Mouse (Mus musculus) erythroblast, embryonic 14.5 days (primary cell): ENCODE measurements around the gene Snta1. TPM values are rescaled to one million over a fixed set of nuclear protein-coding genes. Genes with fewer than 3 reads are reported as not detected.
A peak's percentile ranks its signal among the peaks of the same experiment; 100 is the strongest.

Experiments
- H3K27me3 ChIP-seq: 2 replicates; pipeline ENCODE4 v1.6.1; 2012; ENCODE audit warnings: inconsistent platforms; ENCODE audit not compliant: control insufficient read depth
- H3K36me3 ChIP-seq: 2 replicates; pipeline ENCODE4 v1.6.1; 2012; ENCODE audit warnings: mild to moderate bottlenecking, inconsistent platforms; ENCODE audit not compliant: control insufficient read depth
- H3K4me1 ChIP-seq: 2 replicates; pipeline ENCODE4 v1.6.1; 2012; ENCODE audit warnings: inconsistent platforms; ENCODE audit not compliant: control insufficient read depth
- H3K4me3 ChIP-seq: replicated peaks from 2 replicates; pipeline ENCODE3; 2012; ENCODE audit warnings: moderate library complexity, mild to moderate bottlenecking, inconsistent platforms
- H3K9me3 ChIP-seq: 2 replicates; pipeline ENCODE4 v1.6.1; 2012; ENCODE audit warnings: low read length, inconsistent platforms, mixed read lengths; ENCODE audit not compliant: control insufficient read depth
- GATA1 ChIP-seq: IDR thresholded peaks from 2 replicates; pipeline ENCODE4 v1.6.1; 2012; ENCODE audit warnings: low read length, inconsistent platforms, mixed read lengths
- TAL1 ChIP-seq: IDR thresholded peaks from 3 replicates; pipeline ENCODE4 v1.6.1; 2012; ENCODE audit warnings: low read length, inconsistent platforms, mixed read lengths
- polyA plus RNA-seq: library from polyadenylated mRNA; stranded (reverse); fragments of >175 nt; gene quantifications from 2 replicates; pipeline ENCODE4 v1.2.3, GENCODE M21; 2012

Gene Snta1
- polyA plus RNA-seq, 1 experiment = 0.08 TPM

DNA sequence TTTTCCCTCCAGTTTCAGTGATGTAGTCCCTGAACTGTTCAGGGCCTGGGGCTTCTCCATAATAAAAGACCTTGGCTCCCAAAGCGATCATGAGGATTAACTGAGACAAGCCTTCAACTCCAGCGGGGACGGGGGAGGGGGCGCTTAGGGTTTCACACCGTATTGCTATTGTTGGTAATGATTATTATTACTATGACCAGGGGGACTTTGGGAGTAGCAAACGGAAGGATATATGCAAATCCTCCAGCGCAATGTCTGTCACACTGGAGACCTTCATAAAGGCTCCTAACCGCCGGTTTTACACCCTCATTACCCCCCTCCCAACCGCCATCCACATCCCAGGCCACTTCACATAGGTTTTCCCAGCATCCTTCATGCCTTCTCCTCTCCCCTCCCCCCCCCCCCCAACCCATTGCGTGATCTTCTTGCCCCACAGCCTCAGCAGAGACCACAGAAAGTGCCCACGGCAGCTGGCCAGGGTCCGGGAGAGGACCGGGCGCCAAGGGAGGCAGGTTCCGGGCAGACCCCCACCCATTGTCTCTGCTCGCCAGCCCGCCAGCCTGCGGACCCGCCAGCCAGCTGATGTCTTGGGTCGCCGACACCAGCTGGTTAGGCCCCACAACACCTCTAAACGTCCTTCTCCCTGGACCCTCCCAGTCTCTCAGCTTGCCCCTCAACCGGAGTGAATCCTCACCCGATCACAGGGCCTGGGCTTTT lies 18.4 kb upstream of the Snta1 start:
- Histone ChIP-seq H3K9me3 (no peaks in the 10 kb centered on the region), H3K36me3 (no peaks in the 10 kb centered on the region), H3K4me1 (peaks cover 5% of the 10 kb centered on the region), H3K27me3 (peaks cover 33% of the 10 kb centered on the region), H3K4me3 (peak overlapping the region; percentile 14)
- TF ChIP-seq TAL1 = no peak
- no peak for TF ChIP-seq GATA1

DNA sequence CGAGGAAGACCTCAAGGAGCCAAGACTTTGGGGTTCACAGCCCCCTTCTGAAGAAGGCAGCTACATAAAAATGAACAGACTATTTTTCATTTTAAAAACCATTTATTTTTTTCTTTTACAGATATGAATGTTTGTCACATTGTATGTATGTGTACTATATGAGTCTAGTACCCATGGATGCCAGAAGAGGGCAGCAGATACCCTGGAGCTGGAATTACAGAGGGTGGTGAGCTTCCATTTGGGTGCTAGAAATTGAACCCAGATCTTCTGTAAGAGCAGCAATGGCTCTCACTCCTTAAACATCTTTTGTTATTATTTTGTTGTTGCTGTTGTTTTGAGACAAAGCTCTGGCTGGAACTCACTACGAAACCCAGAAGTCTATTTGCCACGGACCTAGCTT lies 17.6 kb upstream of the Snta1 start:
- H3K27me3 ChIP-seq = peaks cover 33% of the 10 kb centered on the region
- TF ChIP-seq TAL1 (no peak), GATA1 (no peak)

DNA sequence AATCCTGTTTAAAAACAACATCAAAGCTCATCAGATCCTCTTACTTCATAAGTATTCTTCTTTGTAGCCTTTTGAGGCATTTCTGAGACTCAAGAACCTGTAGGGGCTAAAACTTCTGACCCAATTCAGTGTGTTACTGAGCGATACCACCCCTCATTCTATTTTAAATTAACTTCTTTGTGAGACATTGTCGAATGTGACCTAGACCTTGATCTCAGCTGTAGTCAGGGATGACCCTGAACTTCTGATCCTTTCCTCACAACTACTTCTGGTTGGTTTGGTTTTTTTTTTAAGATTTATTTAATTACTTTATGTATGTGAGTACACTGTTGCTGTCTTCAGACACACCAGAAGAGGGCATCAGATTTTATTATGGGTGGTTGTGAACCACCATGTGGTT lies 15.6 kb upstream of the Snta1 start:
- H3K4me1 ChIP-seq = peaks cover 5% of the 10 kb centered on the region

More for the DNA sequence above, 17.6 kb upstream of the Snta1 start:
- no peak overlapping the region for H3K4me3 ChIP-seq
- H3K36me3 ChIP-seq = no peaks in the 10 kb centered on the region
- peaks cover 5% of the 10 kb centered on the region for H3K4me1 ChIP-seq
- H3K9me3 ChIP-seq = no peaks in the 10 kb centered on the region

DNA sequence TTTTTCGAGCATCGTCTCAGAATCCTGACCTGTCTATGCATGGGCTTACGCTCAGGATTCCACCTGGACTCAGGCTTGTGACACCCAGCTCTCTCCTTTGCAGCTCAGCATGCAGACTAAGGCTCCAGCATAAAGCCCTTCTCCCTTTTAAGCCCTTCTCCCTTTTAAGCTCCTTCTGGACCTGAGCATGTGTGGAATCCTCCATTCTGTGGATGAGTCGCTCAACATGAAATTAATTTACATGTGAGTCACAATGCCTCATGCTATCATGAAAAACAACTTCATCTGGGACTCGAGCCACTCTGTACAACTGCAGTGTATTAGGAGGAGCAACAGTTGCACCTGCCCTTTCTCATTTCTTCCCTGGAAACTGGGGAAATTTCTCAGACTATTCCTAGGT lies 14.3 kb upstream of the Snta1 start:
- H3K27me3 ChIP-seq = peaks cover 15% of the 10 kb centered on the region
- no peaks in the 10 kb centered on the region for H3K36me3 ChIP-seq
- H3K9me3 ChIP-seq = no peaks in the 10 kb centered on the region
- H3K4me3 ChIP-seq = no peak overlapping the region
- H3K4me1 ChIP-seq = peaks cover 4% of the 10 kb centered on the region; the same call in 1 of the 2 replicates
- TF ChIP-seq TAL1 = no peak
- TF ChIP-seq GATA1 = no peak

More for the DNA sequence above, 15.6 kb upstream of the Snta1 start:
- Histone ChIP-seq H3K27me3 (peaks cover 27% of the 10 kb centered on the region), H3K4me3 (no peak overlapping the region), H3K36me3 (no peaks in the 10 kb centered on the region), H3K9me3 (no peaks in the 10 kb centered on the region)
- no peak for TF ChIP-seq TAL1
- no peak for TF ChIP-seq GATA1

DNA sequence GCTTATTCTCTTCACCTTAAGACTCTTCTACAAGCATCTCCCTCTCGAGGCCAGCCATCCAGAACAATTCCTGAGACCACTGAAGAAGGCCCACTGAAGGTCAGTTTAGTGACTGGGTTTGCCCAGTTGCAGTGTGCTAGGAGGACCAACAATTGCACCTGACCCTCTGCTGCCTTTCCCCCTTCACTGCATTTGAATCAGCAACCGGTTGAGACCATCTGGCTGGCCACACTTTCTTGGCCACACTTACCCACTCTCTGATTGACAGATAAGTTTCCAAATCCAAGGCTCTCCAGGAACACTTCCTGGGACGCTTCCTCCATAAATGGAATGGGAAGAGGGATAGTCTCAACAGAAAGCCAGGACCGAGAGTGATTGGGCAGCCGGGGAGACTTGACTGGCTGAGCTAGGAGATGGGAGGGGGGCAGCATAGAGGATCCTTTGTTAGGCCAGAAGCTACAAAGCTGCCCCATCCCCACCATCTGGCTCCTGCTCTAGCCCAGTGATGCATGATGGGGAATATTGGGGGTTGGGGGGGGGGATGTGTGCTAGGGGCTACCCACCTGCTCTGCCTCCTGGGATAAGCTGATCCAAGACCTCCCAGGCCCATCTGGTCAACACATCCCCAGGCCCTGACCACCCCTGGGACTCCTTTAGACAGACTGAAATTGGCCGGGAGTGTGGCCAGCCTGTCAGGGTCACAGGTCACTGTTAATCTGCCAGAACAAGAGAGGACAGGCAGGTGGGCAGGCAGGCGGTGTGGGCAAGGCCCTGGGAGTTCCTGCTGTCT lies 13.2 kb upstream of the Snta1 start:
- no peaks in the 10 kb centered on the region for H3K36me3 ChIP-seq
- no peaks in the 10 kb centered on the region for H3K4me1 ChIP-seq
- no peak overlapping the region for H3K4me3 ChIP-seq
- no peak for TF ChIP-seq TAL1
- no peaks in the 10 kb centered on the region for H3K9me3 ChIP-seq
- H3K27me3 ChIP-seq = peaks cover 5% of the 10 kb centered on the region

DNA sequence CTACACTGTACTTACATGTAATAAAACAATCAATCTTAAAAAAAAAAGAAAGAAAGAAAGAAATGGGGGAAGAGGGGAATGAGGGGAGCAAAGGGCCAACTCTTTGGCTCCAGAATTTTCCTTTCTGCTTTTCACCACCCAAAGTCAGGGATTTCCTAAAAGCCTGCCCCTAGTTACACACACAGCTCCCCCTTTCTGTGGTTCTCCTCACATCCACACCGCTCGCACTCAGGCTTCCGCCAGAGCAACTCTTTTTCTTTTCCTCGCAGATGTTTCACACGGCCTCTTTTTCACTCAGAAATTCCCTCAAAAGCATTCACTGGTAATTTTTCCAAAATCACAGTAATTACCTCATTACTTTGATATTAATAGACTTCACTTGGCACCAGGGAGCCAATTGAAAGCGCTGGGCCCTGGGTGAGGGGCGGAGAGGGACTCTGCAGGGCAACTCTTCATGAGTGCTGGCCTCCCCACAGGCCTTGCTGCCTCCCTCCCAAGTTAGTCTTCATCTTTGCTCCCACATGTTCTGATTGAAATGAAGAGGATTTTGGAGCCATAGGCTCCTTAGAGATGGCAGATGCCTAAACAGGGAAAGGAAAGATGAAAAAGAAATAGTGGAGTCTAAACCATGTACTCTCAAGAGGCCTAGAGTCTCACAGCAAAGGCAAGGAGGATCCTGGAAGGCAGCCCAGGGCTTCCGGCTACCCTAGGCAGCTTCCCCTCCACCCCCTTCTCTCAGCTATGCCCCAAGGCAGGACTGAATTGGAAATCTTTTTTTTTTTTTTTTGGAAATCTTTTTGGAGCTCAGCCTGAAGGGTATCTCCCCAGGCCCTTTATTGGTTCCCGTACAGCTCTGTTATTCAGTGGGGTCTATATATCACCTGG lies 12.0 kb upstream of the Snta1 start:
- no peaks in the 10 kb centered on the region for H3K9me3 ChIP-seq
- H3K4me1 ChIP-seq = no peaks in the 10 kb centered on the region

DNA sequence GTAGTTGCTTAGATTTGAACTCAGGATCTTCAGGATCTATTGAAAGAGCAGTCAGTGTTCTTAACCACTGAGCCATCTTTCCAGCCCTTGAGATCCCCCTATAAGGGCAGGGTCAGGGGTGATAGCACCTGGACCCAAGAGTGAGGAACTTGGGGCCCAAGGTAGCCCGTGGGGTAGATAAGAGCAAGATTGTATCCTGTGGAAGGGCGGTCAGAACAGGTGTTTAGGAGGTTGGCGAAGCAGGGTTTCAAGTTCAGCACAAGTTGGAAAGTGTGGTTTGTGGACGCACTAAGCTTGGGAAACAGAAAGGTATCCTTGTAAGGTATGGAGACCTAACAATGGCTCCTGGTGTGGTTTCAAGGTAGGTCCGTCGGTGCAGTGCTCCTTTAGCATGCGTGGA lies 10.1 kb upstream of the Snta1 start:
- Histone ChIP-seq H3K27me3 (no peaks in the 10 kb centered on the region; the same call in 1 of the 2 replicates), H3K36me3 (no peaks in the 10 kb centered on the region), H3K9me3 (no peaks in the 10 kb centered on the region), H3K4me1 (no peaks in the 10 kb centered on the region), H3K4me3 (no peak overlapping the region)
- TF ChIP-seq TAL1 (no peak), GATA1 (no peak)

More for the DNA sequence above, 12.0 kb upstream of the Snta1 start:
- Histone ChIP-seq H3K36me3 (no peaks in the 10 kb centered on the region), H3K27me3 (no peaks in the 10 kb centered on the region; the same call in 1 of the 2 replicates), H3K4me3 (no peak overlapping the region)
- TF ChIP-seq GATA1 (no peak), TAL1 (no peak)

DNA sequence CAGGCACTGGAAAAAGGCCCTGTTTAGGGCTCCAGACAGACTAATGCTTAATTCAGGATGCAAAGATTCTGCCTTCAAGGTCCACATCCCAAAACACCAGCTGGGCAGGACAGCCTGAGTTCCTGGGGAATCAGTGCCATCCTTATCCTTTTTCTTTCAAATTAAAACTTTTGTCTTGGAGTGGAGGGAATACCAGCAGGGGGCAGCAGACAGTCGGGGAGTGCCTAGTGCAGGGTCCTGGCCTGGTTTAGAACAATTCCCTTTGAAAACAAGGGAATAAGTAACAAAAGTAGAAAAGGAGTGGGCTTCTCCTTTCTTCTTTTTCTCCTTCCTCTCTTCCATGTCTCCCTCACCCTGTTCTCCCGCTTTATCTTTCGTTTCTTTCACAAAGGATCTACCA lies 9.2 kb upstream of the Snta1 start:
- no peak for TF ChIP-seq GATA1
- no peak for TF ChIP-seq TAL1
- Histone ChIP-seq H3K36me3 (no peaks in the 10 kb centered on the region), H3K27me3 (no peaks in the 10 kb centered on the region), H3K4me3 (no peak overlapping the region), H3K9me3 (no peaks in the 10 kb centered on the region), H3K4me1 (no peaks in the 10 kb centered on the region)
